Mouse (Mus musculus): ENCODE data around the gene Lcp1. TPM values are rescaled to one million over a fixed set of nuclear protein-coding genes. Genes with fewer than 3 reads are reported as not detected.

Lcp1 gene
- total RNA-seq, 1 experiment from 2014 or later: 842 TPM

GRCm38 (mm10) chr14:75238054-75238692, 107.3 kb downstream of the Lcp1 start:
- no peak for ATAC-seq (replicated peaks; ENCODE audit: insufficient number of reproducible peaks, low FRiP score, low TSS enrichment, poor library complexity, severe bottlenecking)

DNA sequence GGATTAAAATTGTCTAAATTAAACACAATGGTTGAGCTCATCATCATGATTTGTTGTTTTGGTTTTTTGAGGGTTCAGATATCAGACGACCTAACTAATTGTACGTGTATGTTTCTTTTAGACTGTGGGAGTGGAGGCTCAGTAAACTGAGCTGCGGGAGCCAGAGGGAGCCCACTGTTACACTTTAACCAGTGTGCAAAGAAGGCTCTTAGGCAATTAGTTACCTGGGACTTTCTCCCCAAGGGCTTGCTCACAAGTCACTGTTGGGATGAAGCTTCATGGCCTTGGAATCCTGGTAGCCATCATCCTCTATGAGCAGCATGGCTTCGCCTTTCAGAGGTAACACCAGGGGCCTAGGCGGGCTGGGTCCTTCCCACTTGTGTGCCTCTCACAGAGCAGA, 111.2 kb downstream of the Lcp1 start, which contains the start of gene Cpb2:
Gene Cpb2 (plus strand): TSS at position 201 of the 400 bp plus-strand sequence.
- no peak for ATAC-seq (replicated peaks; ENCODE audit: insufficient number of reproducible peaks, low FRiP score, low TSS enrichment, poor library complexity, severe bottlenecking)

- ATAC-seq (replicated peaks; ENCODE audit: insufficient number of reproducible peaks, low FRiP score, low TSS enrichment, poor library complexity, severe bottlenecking): no peak
Observed at GRCm38 (mm10) chr14:75246024-75247000, 115.4 kb downstream of the Lcp1 start.

- ATAC-seq (replicated peaks; ENCODE audit: insufficient number of reproducible peaks, low FRiP score, low TSS enrichment, poor library complexity, severe bottlenecking): no peak
Observed at GRCm38 (mm10) chr14:75250432-75250831, 119.5 kb downstream of the Lcp1 start.

- no peak for ATAC-seq (replicated peaks; ENCODE audit: insufficient number of reproducible peaks, low FRiP score, low TSS enrichment, poor library complexity, severe bottlenecking)
Observed at GRCm38 (mm10) chr14:75256521-75256920, 125.6 kb downstream of the Lcp1 start.

GRCm38 (mm10) chr14:75269531-75269930, 138.6 kb downstream of the Lcp1 start:
- ATAC-seq (replicated peaks; ENCODE audit: insufficient number of reproducible peaks, low FRiP score, low TSS enrichment, poor library complexity, severe bottlenecking): no peak

DNA sequence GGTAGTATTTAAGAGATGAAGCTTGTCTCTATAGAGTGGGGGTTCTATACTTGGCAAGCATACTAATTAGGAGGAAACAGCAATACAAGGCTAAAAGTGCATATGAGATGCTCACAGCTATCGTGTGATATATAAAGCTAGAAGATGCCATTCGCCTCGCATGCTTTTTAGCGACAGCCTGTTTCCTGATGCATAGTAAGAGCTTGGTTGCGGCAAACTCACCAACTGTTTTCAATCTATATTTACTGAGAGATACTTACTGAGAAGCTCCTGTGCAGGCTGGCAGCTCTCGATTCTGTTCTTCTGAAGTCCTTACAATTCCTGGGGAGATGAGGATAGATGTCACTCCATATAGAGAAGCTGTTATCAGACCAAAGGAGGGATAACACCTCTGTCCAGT, 148.8 kb downstream of the Lcp1 start:
- ATAC-seq (replicated peaks; ENCODE audit: insufficient number of reproducible peaks, low FRiP score, low TSS enrichment, poor library complexity, severe bottlenecking): no peak

GRCm38 (mm10) chr14:75280406-75280805, 149.5 kb downstream of the Lcp1 start:
- no peak for ATAC-seq (replicated peaks; ENCODE audit: insufficient number of reproducible peaks, low FRiP score, low TSS enrichment, poor library complexity, severe bottlenecking)

Other genes with a start within 250 kb of the Lcp1 start
- 31.4 to 43.1 TPM (median 34.7 TPM) in 3 replicates for gene Lrch1, start 183.2 kb upstream of the Lcp1 start, total RNA-seq (2017)
- gene Rubcnl, start 115.1 kb upstream of the Lcp1 start, total RNA-seq (2017): 33.3 to 38.2 TPM (median 36.0 TPM) in 3 replicates
- gene Lrrc63, start 220 bp upstream of the Lcp1 start, total RNA-seq (2017): 0.19 to 0.64 TPM (median 0.49 TPM) in 3 replicates
- gene Cpb2, start 111.2 kb downstream of the Lcp1 start, total RNA-seq (2017): not detected in 3 replicates
- gene Zc3h13, start 153.3 kb downstream of the Lcp1 start, total RNA-seq (2017): 24.7 to 48.8 TPM (median 34.9 TPM) in 3 replicates